Mouse (Mus musculus) CD4-positive helper T cell, adult 2 months (primary cell): ENCODE data around the gene Serpinb3c.
"Not testable (repeated sequence)": the region's sequence is repeated elsewhere in the genome, so short reads cannot be mapped to it uniquely, and the experiment has no call there.

Source experiments
- DNase-seq: peaks from one replicate; pipeline ENCODE4 v3.0.0-alpha.2; 2012; ENCODE audit warnings: low read depth, missing footprints, low spot score

The Serpinb3c gene

DNA sequence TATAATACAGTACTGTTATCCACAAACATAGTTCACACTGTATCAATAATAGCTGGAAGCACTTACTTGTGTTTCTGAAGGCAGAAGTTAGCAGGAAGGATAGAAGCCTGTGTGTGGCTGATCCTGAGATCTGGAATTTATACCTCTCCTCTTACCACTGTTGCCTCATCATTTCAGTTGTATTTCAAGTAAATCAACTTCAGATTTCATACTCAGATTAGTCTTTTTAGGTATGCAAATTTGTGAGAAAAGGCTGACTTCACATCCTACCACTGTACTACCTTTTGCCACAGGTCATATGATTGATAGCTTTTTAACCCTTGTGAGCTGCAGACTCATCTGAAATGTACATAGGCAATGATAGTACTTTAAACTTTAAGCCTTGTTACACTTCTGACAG lies at the start of gene Serpinb3c, which contains the start of gene Serpinb3b:
TSS of gene Serpinb3c (minus strand) at position 111 of the 400 bp plus-strand sequence.
TSS of gene Serpinb3b (minus strand) at position 101 of the 400 bp plus-strand sequence.
- not testable (repeated sequence) for DNase-seq

DNA sequence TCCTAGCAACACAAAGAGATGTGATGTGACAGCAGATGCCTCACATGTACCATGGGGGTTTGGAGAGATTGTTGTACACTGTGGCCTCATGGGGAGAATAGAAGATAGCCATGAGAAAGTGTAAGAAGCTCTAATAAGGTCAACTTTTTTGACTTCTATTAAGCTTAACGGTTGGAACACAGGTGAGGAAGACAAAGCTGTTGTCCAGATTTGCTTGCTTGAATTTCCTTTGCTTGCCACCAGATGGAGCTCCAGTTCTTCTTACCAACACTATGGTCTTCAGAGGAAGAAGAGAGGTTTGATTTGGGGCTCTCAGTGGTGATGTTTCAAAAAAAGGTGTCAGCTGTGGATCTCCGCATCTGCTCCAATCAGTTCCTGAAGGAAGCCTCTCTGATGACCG lies 35.0 kb downstream of the Serpinb3c start:
- not testable (repeated sequence) for DNase-seq
